Mouse (Mus musculus) forebrain, embryonic 15.5 days (tissue): ENCODE measurements at regions not wholly inside any gene's neighbourhood (a gene's known extent, or its start where the extent isn't known, plus 50 kb on each side); places are given as distances from the start of the nearest gene placed in this dataset.

Experiments used
- ATAC-seq: fragments of 200-750 bp; cut with Nextera tagmentation; replicated peaks from 2 replicates; pipeline ENCODE4 v1.8.0; 2017; ENCODE audit warnings: mild to moderate bottlenecking, moderate TSS enrichment, moderate library complexity
- H3K27ac ChIP-seq: fragments of 300-500 bp; sonication (generic); replicated peaks from 2 replicates; pipeline ENCODE4 v1.5.1; 2015; ENCODE audit warnings: mild to moderate bottlenecking, inconsistent platforms
- H3K27me3 ChIP-seq: fragments of 300-500 bp; sonication (generic); 2 replicates; pipeline ENCODE4 v1.6.1; 2015; ENCODE audit warnings: inconsistent platforms
- H3K36me3 ChIP-seq: fragments of 300-500 bp; sonication (generic); 2 replicates; pipeline ENCODE4 v1.6.1; 2015; ENCODE audit warnings: mild to moderate bottlenecking, inconsistent platforms
- H3K4me1 ChIP-seq: fragments of 300-500 bp; sonication (generic); 2 replicates; pipeline ENCODE4 v1.6.1; 2015; ENCODE audit warnings: inconsistent platforms
- H3K4me2 ChIP-seq: fragments of 300-500 bp; sonication (generic); replicated peaks from 2 replicates; pipeline ENCODE4 v1.6.1; 2015; ENCODE audit warnings: mild to moderate bottlenecking, inconsistent platforms
- H3K4me3 ChIP-seq: fragments of 300-500 bp; sonication (generic); 2 replicates; pipeline ENCODE4 v1.5.1; 2015; ENCODE audit warnings: mild to moderate bottlenecking, inconsistent platforms
- H3K9ac ChIP-seq: fragments of 300-500 bp; sonication (generic); replicated peaks from 2 replicates; pipeline ENCODE4 v1.6.1; 2015; ENCODE audit warnings: mild to moderate bottlenecking, inconsistent platforms
- H3K9me3 ChIP-seq: fragments of 300-500 bp; sonication (generic); 2 replicates; pipeline ENCODE4 v1.6.1; 2016; ENCODE audit warnings: inconsistent platforms
- WGBS: fragments of 180-500 bp; shearing (Covaris S2); methylation state at CpG from one replicate; pipeline ENCODE4 v1.1.7; 2015; ENCODE audit warnings: mixed read lengths; 5-methylcytosine and 5-hydroxymethylcytosine counted together

- H3K27me3 ChIP-seq = no peaks in the 10 kb centered on the region
- no peak for ATAC-seq
- 61% methylated on average over 2 of the region's 2 CpGs for WGBS
These were observed 446.5 kb downstream of the Pdgfc start for GRCm38 (mm10) chr3:81482742-81483141.

GRCm38 (mm10) chr3:81483363-81483762, 447.1 kb downstream of the Pdgfc start:
- H3K4me1 ChIP-seq = no peaks in the 10 kb centered on the region
- 61% methylated on average over 2 of the region's 2 CpGs for WGBS
- no peaks in the 10 kb centered on the region for H3K27me3 ChIP-seq
- H3K4me2 ChIP-seq = no peak overlapping the region
- no peak overlapping the region for H3K4me3 ChIP-seq
- no peaks in the 10 kb centered on the region for H3K36me3 ChIP-seq
- no peak overlapping the region for H3K27ac ChIP-seq
- no peaks in the 10 kb centered on the region for H3K9me3 ChIP-seq
- no peak overlapping the region for H3K9ac ChIP-seq
- ATAC-seq = no peak

More at GRCm38 (mm10) chr3:81482742-81483141, 446.5 kb downstream of the Pdgfc start:
- Histone ChIP-seq H3K36me3 (no peaks in the 10 kb centered on the region), H3K27ac (no peak overlapping the region), H3K9me3 (no peaks in the 10 kb centered on the region), H3K4me2 (no peak overlapping the region), H3K4me1 (no peaks in the 10 kb centered on the region), H3K4me3 (no peak overlapping the region), H3K9ac (no peak overlapping the region)

DNA sequence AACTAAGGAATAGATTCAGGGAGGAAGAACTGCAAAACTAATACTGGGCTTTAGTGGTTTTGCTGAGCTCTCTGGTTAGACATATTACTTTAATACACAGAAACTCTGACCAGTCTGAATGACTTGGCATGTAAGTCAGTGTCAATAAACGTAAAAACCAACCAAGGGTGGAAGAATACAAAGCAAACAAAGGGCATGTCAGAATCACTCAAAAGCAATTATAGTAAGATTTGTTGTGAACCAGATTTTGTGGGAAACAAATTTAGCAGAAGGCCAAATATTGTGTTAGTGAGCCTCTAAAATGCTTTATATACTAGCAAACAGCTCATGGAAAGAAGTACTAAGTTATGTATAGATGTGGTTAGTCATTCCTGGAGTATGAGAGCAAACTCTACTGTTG, 427.1 kb upstream of the Ctso start:
- Histone ChIP-seq H3K4me3 (no peak overlapping the region), H3K27ac (no peak overlapping the region), H3K36me3 (no peaks in the 10 kb centered on the region), H3K9ac (no peak overlapping the region), H3K9me3 (no peaks in the 10 kb centered on the region), H3K27me3 (no peaks in the 10 kb centered on the region), H3K4me1 (no peaks in the 10 kb centered on the region), H3K4me2 (no peak overlapping the region)
- 87% methylated on average over 1 of the region's 1 CpGs for WGBS
- no peak for ATAC-seq

GRCm38 (mm10) chr3:81508611-81509010, 423.8 kb upstream of the Ctso start:
- WGBS = 26% methylated on average over 2 of the region's 2 CpGs

GRCm38 (mm10) chr3:81521804-81522203, 410.6 kb upstream of the Ctso start:
- no peak overlapping the region for H3K4me3 ChIP-seq
- H3K27ac ChIP-seq = no peak overlapping the region
- no peak overlapping the region for H3K9ac ChIP-seq
- ATAC-seq = no peak
- no peak overlapping the region for H3K4me2 ChIP-seq
- no peaks in the 10 kb centered on the region for H3K4me1 ChIP-seq
- H3K36me3 ChIP-seq = no peaks in the 10 kb centered on the region
- H3K27me3 ChIP-seq = no peaks in the 10 kb centered on the region
- 39% methylated on average over 4 of the region's 4 CpGs for WGBS
- no peaks in the 10 kb centered on the region for H3K9me3 ChIP-seq

More at GRCm38 (mm10) chr3:81508611-81509010, 423.8 kb upstream of the Ctso start:
- no peak overlapping the region for H3K4me3 ChIP-seq
- no peak for ATAC-seq
- H3K9me3 ChIP-seq = no peaks in the 10 kb centered on the region
- no peak overlapping the region for H3K27ac ChIP-seq
- H3K4me1 ChIP-seq = no peaks in the 10 kb centered on the region
- H3K27me3 ChIP-seq = no peaks in the 10 kb centered on the region
- H3K4me2 ChIP-seq = no peak overlapping the region
- no peaks in the 10 kb centered on the region for H3K36me3 ChIP-seq
- H3K9ac ChIP-seq = no peak overlapping the region

GRCm38 (mm10) chr3:81530872-81531271, 401.5 kb upstream of the Ctso start:
- H3K4me2 ChIP-seq = no peak overlapping the region
- no peak for ATAC-seq
- no peak overlapping the region for H3K27ac ChIP-seq
- H3K4me3 ChIP-seq = no peak overlapping the region
- WGBS = 97% methylated on average over 1 of the region's 1 CpGs
- H3K9ac ChIP-seq = no peak overlapping the region
- H3K36me3 ChIP-seq = no peaks in the 10 kb centered on the region
- no peaks in the 10 kb centered on the region for H3K4me1 ChIP-seq
- no peaks in the 10 kb centered on the region for H3K9me3 ChIP-seq
- no peaks in the 10 kb centered on the region for H3K27me3 ChIP-seq

DNA sequence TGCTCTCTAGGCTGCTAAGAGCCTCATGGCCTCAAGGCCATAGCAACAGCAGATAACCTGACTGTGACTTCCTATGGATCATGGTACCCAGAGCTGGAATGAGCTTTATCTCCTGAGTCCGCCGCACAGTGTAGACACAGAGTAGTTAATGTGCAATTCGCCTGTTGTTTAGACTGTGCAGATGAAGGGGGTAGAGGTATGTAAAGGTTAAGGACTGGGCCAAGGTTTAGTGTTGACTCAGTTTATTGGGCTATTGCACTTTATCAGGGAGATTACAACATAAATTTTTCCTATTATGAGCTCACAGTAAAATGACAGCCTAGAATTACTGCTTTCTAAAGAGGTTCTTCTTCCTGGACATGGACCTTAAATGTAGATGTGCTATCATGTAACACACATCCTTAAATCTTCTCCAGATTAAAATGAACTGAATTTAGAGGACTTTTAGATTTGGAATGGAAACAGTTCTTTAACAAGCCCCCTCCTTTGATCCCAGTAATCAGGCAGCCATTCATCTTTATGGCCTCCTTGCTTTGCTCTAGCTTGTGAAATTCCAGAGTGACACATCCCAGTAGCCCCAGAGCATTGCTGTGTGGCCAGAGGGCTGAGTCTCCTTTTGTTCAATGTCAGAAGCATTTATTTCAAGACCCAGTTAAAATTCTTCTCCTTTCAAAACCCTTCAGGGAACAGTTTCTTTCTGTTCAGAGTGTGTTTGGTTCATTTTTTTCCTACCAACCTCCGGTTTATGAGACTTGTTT, 396.8 kb upstream of the Ctso start:
- no peak for ATAC-seq
- H3K27ac ChIP-seq = no peak overlapping the region
- H3K9me3 ChIP-seq = no peaks in the 10 kb centered on the region
- 77% methylated on average over 4 of the region's 4 CpGs for WGBS
- H3K36me3 ChIP-seq = no peaks in the 10 kb centered on the region
- no peak overlapping the region for H3K4me2 ChIP-seq
- no peak overlapping the region for H3K9ac ChIP-seq
- H3K4me3 ChIP-seq = no peak overlapping the region
- no peaks in the 10 kb centered on the region for H3K27me3 ChIP-seq
- no peaks in the 10 kb centered on the region for H3K4me1 ChIP-seq

GRCm38 (mm10) chr3:81554773-81555172, 377.6 kb upstream of the Ctso start:
- ATAC-seq = no peak
- H3K4me2 ChIP-seq = no peak overlapping the region
- H3K27ac ChIP-seq = no peak overlapping the region
- no peaks in the 10 kb centered on the region for H3K4me1 ChIP-seq
- WGBS = 73% methylated on average over 7 of the region's 7 CpGs
- H3K4me3 ChIP-seq = no peak overlapping the region
- H3K9me3 ChIP-seq = no peaks in the 10 kb centered on the region
- H3K36me3 ChIP-seq = no peaks in the 10 kb centered on the region
- no peaks in the 10 kb centered on the region for H3K27me3 ChIP-seq
- no peak overlapping the region for H3K9ac ChIP-seq

DNA sequence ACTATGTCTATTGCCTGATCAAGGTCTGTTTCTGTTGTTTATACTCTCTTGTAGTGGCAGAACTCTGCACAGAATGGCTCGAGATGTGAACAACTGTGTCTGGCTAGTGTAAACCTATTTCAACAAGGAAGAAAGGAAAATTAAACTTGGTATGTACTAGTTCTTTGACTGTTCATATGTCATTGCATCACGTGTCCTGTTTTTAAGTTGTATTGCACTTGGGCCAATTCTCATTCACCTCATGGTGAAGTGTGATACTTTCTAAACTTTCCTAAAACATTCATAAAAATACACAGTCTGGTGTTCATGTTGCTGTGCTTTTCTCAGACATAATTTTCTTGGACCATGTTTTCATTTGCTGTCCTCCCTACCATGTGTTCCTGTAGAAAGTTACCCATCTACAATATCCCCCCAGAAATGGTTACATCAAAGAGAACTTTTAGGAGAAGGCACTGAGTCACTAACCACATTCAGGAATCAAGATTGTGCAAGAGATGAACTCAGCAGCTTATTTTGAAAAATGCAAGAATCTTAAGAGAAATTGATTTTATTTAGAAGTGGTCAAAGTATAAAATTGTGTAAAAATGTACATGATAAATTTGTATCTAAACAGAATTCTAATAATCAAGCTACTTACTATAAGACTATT, 369.7 kb upstream of the Ctso start:
- H3K4me1 ChIP-seq = no peaks in the 10 kb centered on the region
- H3K4me2 ChIP-seq = no peak overlapping the region
- H3K27ac ChIP-seq = no peak overlapping the region
- no peak overlapping the region for H3K4me3 ChIP-seq
- no peak overlapping the region for H3K9ac ChIP-seq
- no peaks in the 10 kb centered on the region for H3K36me3 ChIP-seq
- 88% methylated on average over 2 of the region's 2 CpGs for WGBS
- ATAC-seq = no peak
- no peaks in the 10 kb centered on the region for H3K27me3 ChIP-seq
- no peaks in the 10 kb centered on the region for H3K9me3 ChIP-seq

GRCm38 (mm10) chr3:81563858-81564756, 368.3 kb upstream of the Ctso start:
- no peaks in the 10 kb centered on the region for H3K27me3 ChIP-seq
- no peak for ATAC-seq
- H3K27ac ChIP-seq = no peak overlapping the region
- no peaks in the 10 kb centered on the region for H3K36me3 ChIP-seq
- WGBS = 84% methylated on average over 7 of the region's 7 CpGs
- H3K9me3 ChIP-seq = no peaks in the 10 kb centered on the region
- no peaks in the 10 kb centered on the region for H3K4me1 ChIP-seq
- H3K9ac ChIP-seq = no peak overlapping the region
- no peak overlapping the region for H3K4me2 ChIP-seq
- no peak overlapping the region for H3K4me3 ChIP-seq

DNA sequence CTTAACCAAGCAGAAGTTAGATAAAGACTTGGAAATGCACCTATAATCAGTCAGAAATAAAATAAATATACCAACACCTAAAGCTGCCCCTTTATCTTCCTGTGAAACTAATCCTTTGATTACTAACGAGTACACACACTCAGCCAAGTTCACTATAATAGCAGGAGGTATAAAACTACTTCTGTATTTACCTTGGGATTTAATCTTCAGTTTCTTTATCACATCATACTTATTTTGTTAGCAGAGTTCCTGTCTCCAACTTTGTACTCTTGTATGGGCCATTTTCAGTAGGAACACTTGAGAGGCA, 367.7 kb upstream of the Ctso start:
- Histone ChIP-seq H3K4me2 (no peak overlapping the region), H3K9me3 (no peaks in the 10 kb centered on the region), H3K27me3 (no peaks in the 10 kb centered on the region), H3K27ac (no peak overlapping the region), H3K36me3 (no peaks in the 10 kb centered on the region), H3K9ac (no peak overlapping the region), H3K4me1 (no peaks in the 10 kb centered on the region), H3K4me3 (no peak overlapping the region)
- no peak for ATAC-seq
- whole genome bisulfite sequencing = 57% methylated on average over 1 of the region's 1 CpGs

DNA sequence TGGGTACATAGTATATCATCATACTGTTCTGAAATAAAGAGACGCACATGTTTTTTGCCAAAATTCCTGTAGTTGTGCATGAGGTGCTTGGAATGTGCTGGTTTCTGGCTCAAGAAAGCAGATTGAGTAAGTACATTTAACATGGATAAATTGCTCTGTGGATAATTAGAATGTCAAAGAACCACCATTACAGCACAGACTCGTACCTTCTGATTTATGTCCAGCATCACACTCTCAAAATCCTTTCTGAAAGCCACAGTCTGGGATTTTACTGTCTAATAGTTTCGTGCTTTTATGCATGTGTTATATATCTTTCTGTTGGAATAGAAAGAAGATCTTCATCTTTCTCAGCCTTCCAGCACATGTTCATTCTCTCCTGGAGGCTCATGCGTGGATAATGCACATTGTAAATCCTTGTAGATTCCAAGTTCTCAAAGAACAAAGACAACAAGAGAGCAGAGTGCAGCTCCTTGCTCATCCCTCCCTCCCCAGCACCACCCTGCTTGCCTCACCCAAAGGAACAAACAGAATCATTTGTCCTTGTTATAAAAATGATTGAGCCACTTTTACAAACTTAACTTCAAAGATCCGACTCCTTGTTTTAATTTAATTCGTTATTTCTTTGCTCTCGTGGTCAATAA, 348.9 kb upstream of the Ctso start:
- ATAC-seq = no peak
- Histone ChIP-seq H3K27ac (no peak overlapping the region), H3K36me3 (no peaks in the 10 kb centered on the region), H3K4me3 (no peak overlapping the region), H3K9ac (no peak overlapping the region), H3K4me1 (no peaks in the 10 kb centered on the region), H3K9me3 (no peaks in the 10 kb centered on the region), H3K4me2 (no peak overlapping the region), H3K27me3 (no peaks in the 10 kb centered on the region)
- WGBS = 74% methylated on average over 7 of the region's 7 CpGs
